Mouse (Mus musculus) embryonic fibroblast, embryonic 13.5 days (primary cell): ENCODE measurements around the gene Hlcs.

Source experiments
- CTCF ChIP-seq: IDR thresholded peaks from 2 replicates; pipeline ENCODE4 v1.5.1; 2011; ENCODE audit warnings: mild to moderate bottlenecking, control low read depth, low read length, moderate library complexity, borderline replicate concordance; ENCODE audit not compliant: insufficient read depth
- POLR2A ChIP-seq: IDR thresholded peaks from 2 replicates; pipeline ENCODE4 v1.6.1; 2011; ENCODE audit warnings: low read depth, mild to moderate bottlenecking, control low read depth, low read length, moderate library complexity

DNA sequence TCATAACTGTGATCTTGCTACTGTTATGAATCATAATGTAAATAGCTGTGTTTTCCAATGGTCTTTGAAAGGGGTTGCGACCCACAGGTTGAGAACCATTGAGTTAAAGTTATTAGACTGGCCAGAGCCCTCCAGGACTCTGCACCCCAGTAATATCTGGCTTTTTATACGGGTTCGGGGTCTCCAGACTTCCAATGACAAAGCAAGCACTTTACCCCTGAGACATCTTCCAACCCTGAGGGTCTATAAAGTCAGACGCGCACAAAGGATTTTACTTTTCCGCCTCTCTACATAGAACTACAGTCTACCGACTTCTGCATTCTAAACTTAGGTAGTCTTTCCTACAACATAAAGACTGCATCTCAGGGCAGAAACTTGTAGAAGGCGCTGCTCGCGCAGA lies 63.7 kb downstream of the Hlcs start:
- TF ChIP-seq CTCF (no peak), POLR2A (no peak)
